Mouse (Mus musculus) thymus, postnatal 36 days (tissue): ENCODE data around the gene Scamp1.
A peak's percentile ranks its signal among the peaks of the same experiment; 100 is the strongest.

Experiments used
- DNase-seq, 2 experiments: peaks; one replicate each; pipeline ENCODE4 v3.0.0; 2022; ENCODE audit warnings: mixed read lengths in 2 of 2

The Scamp1 gene

GRCm38 (mm10) chr13:94174577-94175279 lies 110.9 kb downstream of the Scamp1 start:
- no peak for DNase-seq

- DNase-seq, result peak; percentile 17 to 21
Observed at GRCm38 (mm10) chr13:94173633-94174576, 111.8 kb downstream of the Scamp1 start.

- no peak for DNase-seq
Observed at GRCm38 (mm10) chr13:94172533-94173310, 112.9 kb downstream of the Scamp1 start.

- no peak for DNase-seq
Observed at GRCm38 (mm10) chr13:94171612-94172011, 114.0 kb downstream of the Scamp1 start.

GRCm38 (mm10) chr13:94169325-94169916 lies 116.2 kb downstream of the Scamp1 start:
- no peak for DNase-seq

- no peak for DNase-seq
Observed at GRCm38 (mm10) chr13:94168319-94168718, 117.3 kb downstream of the Scamp1 start.

GRCm38 (mm10) chr13:94164501-94164900 lies 121.2 kb downstream of the Scamp1 start:
- no peak for DNase-seq

- no peak for DNase-seq
Observed at GRCm38 (mm10) chr13:94159478-94160220, 126.0 kb downstream of the Scamp1 start.

GRCm38 (mm10) chr13:94158864-94159477 lies 126.7 kb downstream of the Scamp1 start:
- DNase-seq, result no peak

GRCm38 (mm10) chr13:94155657-94156429 lies 129.8 kb downstream of the Scamp1 start:
- DNase-seq, result no peak

GRCm38 (mm10) chr13:94154512-94155296 lies 131.0 kb downstream of the Scamp1 start:
- no peak for DNase-seq

GRCm38 (mm10) chr13:94153658-94154057 lies 132.0 kb downstream of the Scamp1 start:
- DNase-seq, result no peak

GRCm38 (mm10) chr13:94152836-94153235 lies 132.8 kb downstream of the Scamp1 start:
- no peak for DNase-seq
